Mouse (Mus musculus) neural tube, embryonic 14.5 days (tissue): ENCODE measurements around the gene Ptger3. TPM values are rescaled to one million over a fixed set of nuclear protein-coding genes. Genes with fewer than 3 reads are reported as not detected.

Experiments
- ATAC-seq: fragments of 200-750 bp; cut with Nextera tagmentation; 2 replicates; pipeline ENCODE4 v1.8.0; 2017; ENCODE audit warnings: low read depth, mild to moderate bottlenecking, moderate TSS enrichment, moderate library complexity
- H3K27ac ChIP-seq: fragments of 300-500 bp; sonication (generic); 2 replicates; pipeline ENCODE4 v1.5.1; 2014; ENCODE audit warnings: low read depth, mild to moderate bottlenecking, control low read depth, low read length, moderate library complexity, mixed read lengths
- H3K27me3 ChIP-seq: fragments of 300-500 bp; sonication (generic); 2 replicates; pipeline ENCODE4 v1.6.1; 2014; ENCODE audit warnings: low read length; ENCODE audit not compliant: control insufficient read depth, insufficient read depth
- H3K36me3 ChIP-seq: fragments of 300-500 bp; sonication (generic); 2 replicates; pipeline ENCODE4 v1.6.1; 2014; ENCODE audit warnings: low read length, mixed read lengths; ENCODE audit not compliant: control insufficient read depth, insufficient read depth
- H3K4me1 ChIP-seq: fragments of 300-500 bp; sonication (generic); 2 replicates; pipeline ENCODE4 v1.6.1; 2014; ENCODE audit warnings: low read length; ENCODE audit not compliant: control insufficient read depth, insufficient read depth
- H3K4me2 ChIP-seq: fragments of 300-500 bp; sonication (generic); 2 replicates; pipeline ENCODE4 v1.6.1; 2014; ENCODE audit warnings: mild to moderate bottlenecking, low read depth, low read length, control low read depth
- H3K4me3 ChIP-seq: fragments of 300-500 bp; sonication (generic); 2 replicates; pipeline ENCODE4 v1.5.1; 2014; ENCODE audit warnings: low read depth, low read length, control low read depth, mixed read lengths
- H3K9ac ChIP-seq: fragments of 300-500 bp; sonication (generic); replicated peaks from 2 replicates; pipeline ENCODE4 v1.6.1; 2014; ENCODE audit warnings: low read depth, mild to moderate bottlenecking, control low read depth, low read length, mixed read lengths
- H3K9me3 ChIP-seq: fragments of 300-500 bp; sonication (generic); 2 replicates; pipeline ENCODE4 v1.6.1; 2016; ENCODE audit warnings: low read length; ENCODE audit not compliant: control insufficient read depth
- WGBS: fragments of 180-500 bp; shearing (Covaris S2); extraction: QIAGEN DNeasy Blood & Tissue Kit; methylation state at CpG from one replicate; pipeline ENCODE4 v1.1.7; 2014; 5-methylcytosine and 5-hydroxymethylcytosine counted together
- polyA plus RNA-seq: library from polyadenylated mRNA; unstranded; fragments of >200 nt; fragmentation: Nextera tagmentation; extraction: Ambion mirVana; gene quantifications from 2 replicates; pipeline ENCODE4 v1.2.1, GENCODE M21; 2014

Gene Ptger3
- polyA plus RNA-seq, 1 experiment from 2014 or later: 6.2 TPM

GRCm38 (mm10) chr3:157579376-157579775 is 12.7 kb downstream of the Ptger3 start:
- 83% methylated on average over 2 of the region's 2 CpGs for WGBS
- H3K9me3 ChIP-seq: no peaks in the 10 kb centered on the region
- H3K27ac ChIP-seq: no peak overlapping the region
- H3K4me2 ChIP-seq: no peak overlapping the region
- H3K9ac ChIP-seq: no peak overlapping the region
- no peaks in the 10 kb centered on the region for H3K4me1 ChIP-seq
- no peak for ATAC-seq
- H3K4me3 ChIP-seq: no peak overlapping the region
- H3K27me3 ChIP-seq: no peaks in the 10 kb centered on the region
- H3K36me3 ChIP-seq: no peaks in the 10 kb centered on the region

- Histone ChIP-seq H3K9me3 (no peaks in the 10 kb centered on the region), H3K27me3 (no peaks in the 10 kb centered on the region), H3K4me3 (no peak overlapping the region), H3K36me3 (no peaks in the 10 kb centered on the region), H3K4me1 (no peaks in the 10 kb centered on the region), H3K4me2 (no peak overlapping the region), H3K27ac (no peak overlapping the region), H3K9ac (no peak overlapping the region)
- no peak for ATAC-seq
- WGBS: 79% methylated on average over 4 of the region's 4 CpGs
Observed at GRCm38 (mm10) chr3:157580299-157580698, 13.6 kb downstream of the Ptger3 start.

GRCm38 (mm10) chr3:157581755-157582154 is 15.1 kb downstream of the Ptger3 start:
- ATAC-seq: no peak
- H3K9me3 ChIP-seq: no peaks in the 10 kb centered on the region
- no peaks in the 10 kb centered on the region for H3K36me3 ChIP-seq
- no peaks in the 10 kb centered on the region for H3K27me3 ChIP-seq
- no peak overlapping the region for H3K4me3 ChIP-seq
- H3K27ac ChIP-seq: no peak overlapping the region
- no peak overlapping the region for H3K4me2 ChIP-seq
- H3K9ac ChIP-seq: no peak overlapping the region
- H3K4me1 ChIP-seq: no peaks in the 10 kb centered on the region
- WGBS: 27% methylated on average over 2 of the region's 2 CpGs

GRCm38 (mm10) chr3:157582626-157583405 is 16.1 kb downstream of the Ptger3 start:
- H3K9me3 ChIP-seq: no peaks in the 10 kb centered on the region
- no peaks in the 10 kb centered on the region for H3K4me1 ChIP-seq
- no peak overlapping the region for H3K27ac ChIP-seq
- H3K36me3 ChIP-seq: no peaks in the 10 kb centered on the region
- peak; percentile 65; the same call in 1 of the 2 replicates for ATAC-seq
- H3K9ac ChIP-seq: no peak overlapping the region
- H3K4me2 ChIP-seq: no peak overlapping the region
- H3K4me3 ChIP-seq: no peak overlapping the region
- H3K27me3 ChIP-seq: no peaks in the 10 kb centered on the region
- 40% methylated on average over 5 of the region's 5 CpGs for WGBS

- no peaks in the 10 kb centered on the region for H3K36me3 ChIP-seq
- H3K27ac ChIP-seq: no peak overlapping the region
- H3K27me3 ChIP-seq: no peaks in the 10 kb centered on the region
- H3K4me1 ChIP-seq: no peaks in the 10 kb centered on the region
- no peak overlapping the region for H3K4me2 ChIP-seq
- ATAC-seq: no peak
- H3K9ac ChIP-seq: no peak overlapping the region
- no peak overlapping the region for H3K4me3 ChIP-seq
- WGBS: 85% methylated on average over 7 of the region's 7 CpGs
- H3K9me3 ChIP-seq: no peaks in the 10 kb centered on the region
Observed at GRCm38 (mm10) chr3:157597837-157598379, 31.2 kb downstream of the Ptger3 start.

GRCm38 (mm10) chr3:157604684-157605410 is 38.2 kb downstream of the Ptger3 start:
- no peak for ATAC-seq
- no peaks in the 10 kb centered on the region for H3K4me1 ChIP-seq
- H3K36me3 ChIP-seq: no peaks in the 10 kb centered on the region
- H3K27ac ChIP-seq: no peak overlapping the region
- no peak overlapping the region for H3K4me2 ChIP-seq
- H3K9me3 ChIP-seq: no peaks in the 10 kb centered on the region
- no peaks in the 10 kb centered on the region for H3K27me3 ChIP-seq
- H3K4me3 ChIP-seq: no peak overlapping the region
- H3K9ac ChIP-seq: no peak overlapping the region
- 88% methylated on average over 6 of the region's 6 CpGs for WGBS

DNA sequence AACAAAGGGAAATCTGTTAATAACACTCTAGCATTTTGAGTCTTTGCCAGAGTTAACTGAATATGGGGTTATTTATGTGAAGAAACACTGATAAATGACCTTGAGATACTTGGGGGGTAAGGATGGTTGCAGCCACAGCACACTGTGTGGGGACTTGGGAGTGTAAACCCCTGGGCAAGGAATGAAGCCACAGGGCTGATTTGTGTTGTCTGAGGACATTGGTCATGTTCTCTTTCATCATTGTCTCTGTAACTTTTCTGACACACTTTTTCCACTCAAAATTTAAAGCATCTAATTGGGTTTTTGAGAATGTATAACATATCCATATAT is 38.7 kb downstream of the Ptger3 start:
- H3K9me3 ChIP-seq: no peaks in the 10 kb centered on the region
- ATAC-seq: no peak
- no peak overlapping the region for H3K4me2 ChIP-seq
- no peak overlapping the region for H3K27ac ChIP-seq
- H3K4me3 ChIP-seq: no peak overlapping the region
- no peak overlapping the region for H3K9ac ChIP-seq
- H3K27me3 ChIP-seq: no peaks in the 10 kb centered on the region
- no peaks in the 10 kb centered on the region for H3K36me3 ChIP-seq
- H3K4me1 ChIP-seq: no peaks in the 10 kb centered on the region

GRCm38 (mm10) chr3:157613542-157613941 is 46.9 kb downstream of the Ptger3 start:
- no peaks in the 10 kb centered on the region for H3K4me1 ChIP-seq
- no peak overlapping the region for H3K4me3 ChIP-seq
- no peaks in the 10 kb centered on the region for H3K36me3 ChIP-seq
- H3K9me3 ChIP-seq: no peaks in the 10 kb centered on the region
- H3K4me2 ChIP-seq: no peak overlapping the region
- H3K27me3 ChIP-seq: no peaks in the 10 kb centered on the region
- no peak overlapping the region for H3K9ac ChIP-seq
- 65% methylated on average over 1 of the region's 1 CpGs for WGBS
- no peak overlapping the region for H3K27ac ChIP-seq
- ATAC-seq: no peak

DNA sequence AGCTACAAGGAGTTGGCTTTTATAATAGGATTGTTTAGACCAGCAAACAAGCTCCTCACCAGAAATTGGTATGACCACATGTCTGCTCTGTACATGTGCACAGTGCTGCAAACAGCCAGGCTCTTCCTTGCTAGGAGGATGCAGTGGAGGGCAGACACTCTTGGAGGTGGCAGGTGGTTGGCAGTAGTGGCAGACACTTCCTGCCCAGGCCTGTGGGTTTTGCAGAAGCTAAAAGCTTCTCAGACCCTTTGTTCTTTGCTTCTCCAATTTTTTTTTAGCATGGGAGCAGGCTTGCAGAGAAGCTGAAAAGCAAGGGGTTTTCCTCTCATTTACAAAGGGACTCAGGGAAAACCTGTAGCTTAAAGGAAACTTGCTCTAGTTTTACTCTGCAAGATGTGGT is 50.3 kb downstream of the Ptger3 start:
- Histone ChIP-seq H3K4me3 (no peak overlapping the region), H3K36me3 (no peaks in the 10 kb centered on the region), H3K27ac (no peak overlapping the region), H3K4me2 (no peak overlapping the region), H3K9ac (no peak overlapping the region), H3K4me1 (no peaks in the 10 kb centered on the region), H3K27me3 (no peaks in the 10 kb centered on the region), H3K9me3 (no peaks in the 10 kb centered on the region)
- no peak for ATAC-seq
